ENCODE assay signal across 12 mouse cellular contexts in genomic region chr8:80804066-80804619, GRCm38 (mm10).
A peak's percentile ranks its signal among the peaks of the same experiment; 100 is the strongest.
DNase-seq lines count a peak whose midpoint lies in the region; ATAC-seq and TF ChIP-seq lines count a peak whose summit lies in the region.
"Had no signal": no experiment of that assay in that cellular context is flagged by ENCODE, and none has a peak within 500 bp of the region (broad histone marks: within the 10 kb centered on the region; RNA-seq: fewer than 3 reads in every experiment).

No protein-coding gene starts in this region.

- peaks cover 4% of the 10 kb centered on the region; the same call in 1 of the 2 replicates for H3K36me3 ChIP-seq in heart, embryonic 11.5 days (ENCODE audit: control insufficient read depth, insufficient read depth, low read length)
- H3K36me3 ChIP-seq in midbrain, embryonic 15.5 days (replicated peaks), result no peaks in the 10 kb centered on the region
- no peaks in the 10 kb centered on the region for H3K36me3 ChIP-seq in midbrain, embryonic 14.5 days (ENCODE audit: control insufficient read depth, insufficient read depth, low read length)
- H3K36me3 ChIP-seq in hindbrain, embryonic 12.5 days, result no peaks in the 10 kb centered on the region
- H3K36me3 ChIP-seq in small intestine, adult 2 months (ENCODE audit: control insufficient read depth, insufficient read depth, low read length), result no peaks in the 10 kb centered on the region
- no peaks in the 10 kb centered on the region for H3K36me3 ChIP-seq in intestine, embryonic 15.5 days

- WGBS in heart, embryonic 11.5 days (ENCODE audit: insufficient replicate concordance), result 35% methylated on average over 4 of the region's 4 CpGs
- 37% methylated on average over 4 of the region's 4 CpGs for WGBS in midbrain, embryonic 15.5 days
- WGBS in midbrain, embryonic 14.5 days, result 29% methylated on average over 4 of the region's 4 CpGs
- 14% methylated on average over 4 of the region's 4 CpGs for WGBS in hindbrain, embryonic 12.5 days
- WGBS in small intestine, adult 2 months, result 50% methylated on average over 4 of the region's 4 CpGs
- WGBS in intestine, embryonic 15.5 days, result 62% methylated on average over 4 of the region's 4 CpGs

- no peak for ATAC-seq in heart, embryonic 11.5 days (replicated peaks; ENCODE audit: insufficient number of reproducible peaks, low FRiP score, low TSS enrichment)
- no peak for ATAC-seq in midbrain, embryonic 15.5 days (replicated peaks)
- ATAC-seq in midbrain, embryonic 14.5 days (ENCODE audit: low FRiP score, low TSS enrichment), result no peak
- peak; percentile 65 for ATAC-seq in hindbrain, embryonic 12.5 days (ENCODE audit: low FRiP score)
- ATAC-seq in intestine, embryonic 15.5 days, result no peak
- ATAC-seq: liver, embryonic 12.5 days had no signal

- no peak overlapping the region for H3K4me3 ChIP-seq in heart, embryonic 11.5 days (ENCODE audit: low read depth, low read length)
- no peak overlapping the region for H3K4me3 ChIP-seq in midbrain, embryonic 15.5 days
- H3K4me3 ChIP-seq in midbrain, embryonic 14.5 days (replicated peaks; ENCODE audit: low read depth, low read length), result no peak overlapping the region
- H3K4me3 ChIP-seq in hindbrain, embryonic 12.5 days, result no peak overlapping the region
- no peak overlapping the region for H3K4me3 ChIP-seq in small intestine, adult 2 months (ENCODE audit: low read depth, low read length)
- H3K4me3 ChIP-seq in intestine, embryonic 15.5 days (replicated peaks), result no peak overlapping the region
- H3K4me3 ChIP-seq: liver, embryonic 12.5 days had no signal

- intact Hi-C loops in heart, postnatal 14 days (cut with DNase I), result no loop called here

- no peak overlapping the region for H3K9ac ChIP-seq in heart, embryonic 11.5 days (ENCODE audit: low read depth, low read length)
- H3K9ac ChIP-seq in midbrain, embryonic 15.5 days, result no peak overlapping the region
- H3K9ac ChIP-seq in midbrain, embryonic 14.5 days (replicated peaks; ENCODE audit: low read length), result no peak overlapping the region
- H3K9ac ChIP-seq in hindbrain, embryonic 12.5 days, result no peak overlapping the region
- no peak overlapping the region for H3K9ac ChIP-seq in intestine, embryonic 15.5 days
- H3K9ac ChIP-seq: liver, embryonic 12.5 days had no signal

- H3K4me2 ChIP-seq in heart, embryonic 11.5 days, result no peak overlapping the region
- no peak overlapping the region for H3K4me2 ChIP-seq in midbrain, embryonic 15.5 days
- no peak overlapping the region for H3K4me2 ChIP-seq in midbrain, embryonic 14.5 days (ENCODE audit: low read length)
- H3K4me2 ChIP-seq in hindbrain, embryonic 12.5 days (replicated peaks), result no peak overlapping the region
- H3K4me2 ChIP-seq in intestine, embryonic 15.5 days (replicated peaks), result no peak overlapping the region
- H3K4me2 ChIP-seq: liver, embryonic 12.5 days; midbrain, embryonic 11.5 days had no signal

- 0 out of 2 replicates have a peak overlapping the region, but pooled peaks have one; percentile 24 for H3K27ac ChIP-seq in heart, embryonic 11.5 days (ENCODE audit: low read depth, low read length)
- H3K27ac ChIP-seq in midbrain, embryonic 15.5 days, result 0 out of 2 replicates have a peak overlapping the region, but pooled peaks have one; percentile 4
- no peak overlapping the region for H3K27ac ChIP-seq in midbrain, embryonic 14.5 days (replicated peaks; ENCODE audit: low read depth, low read length)
- H3K27ac ChIP-seq in hindbrain, embryonic 12.5 days, result peak overlapping the region; percentile 55
- peak overlapping the region; percentile 22; the same call in 1 of the 2 replicates for H3K27ac ChIP-seq in small intestine, adult 2 months (ENCODE audit: insufficient read depth, low read depth, low read length)
- H3K27ac ChIP-seq in intestine, embryonic 15.5 days, result no peak overlapping the region
- H3K27ac ChIP-seq: kidney, postnatal 0 days; liver, embryonic 12.5 days had no signal

- no peaks in the 10 kb centered on the region for H3K9me3 ChIP-seq in heart, embryonic 11.5 days (replicated peaks; ENCODE audit: control insufficient read depth, low read length)
- no peaks in the 10 kb centered on the region for H3K9me3 ChIP-seq in midbrain, embryonic 15.5 days
- H3K9me3 ChIP-seq in midbrain, embryonic 14.5 days (ENCODE audit: control insufficient read depth, low read length), result no peaks in the 10 kb centered on the region
- H3K9me3 ChIP-seq in hindbrain, embryonic 12.5 days (replicated peaks), result no peaks in the 10 kb centered on the region
- H3K9me3 ChIP-seq in intestine, embryonic 15.5 days, result no peaks in the 10 kb centered on the region
- H3K9me3 ChIP-seq: liver, embryonic 12.5 days had no signal

- no peak for DNase-seq in heart, postnatal 14 days
- DNase-seq in midbrain, embryonic 14.5 days, result no peak
- DNase-seq in cerebellum, postnatal 14 days, result no peak
- DNase-seq: thymus, postnatal 25 days had no signal

- H3K4me1 ChIP-seq in heart, embryonic 11.5 days (ENCODE audit: control insufficient read depth, insufficient read depth, low read length), result peaks cover 41% of the 10 kb centered on the region
- H3K4me1 ChIP-seq in midbrain, embryonic 15.5 days, result peaks cover 12% of the 10 kb centered on the region; the same call in 1 of the 2 replicates
- peaks cover 18% of the 10 kb centered on the region for H3K4me1 ChIP-seq in midbrain, embryonic 14.5 days (ENCODE audit: control insufficient read depth, insufficient read depth, low read length)
- H3K4me1 ChIP-seq in hindbrain, embryonic 12.5 days, result peaks cover 35% of the 10 kb centered on the region
- H3K4me1 ChIP-seq in small intestine, adult 2 months (ENCODE audit: control insufficient read depth, insufficient read depth, insufficient read length, low read length), result peaks cover 4% of the 10 kb centered on the region; the same call in 1 of the 2 replicates
- 0 out of 2 replicates have a peak, but pooled peaks cover 10% of the 10 kb centered on the region for H3K4me1 ChIP-seq in intestine, embryonic 15.5 days (replicated peaks)
- H3K4me1 ChIP-seq: liver, embryonic 12.5 days had no signal

- no peak for TF ChIP-seq POLR2A in small intestine, adult 2 months (IDR thresholded peaks at IDR 0.05; ENCODE audit: low read depth, low read length)

- no peak for TF ChIP-seq CTCF in small intestine, adult 2 months (IDR thresholded peaks at IDR 0.05; ENCODE audit: extremely low read depth, insufficient read length, insufficient replicate concordance, low read depth, low read length)

- no peaks in the 10 kb centered on the region for H3K27me3 ChIP-seq in heart, embryonic 11.5 days (ENCODE audit: control insufficient read depth, insufficient read depth, low read length)
- H3K27me3 ChIP-seq in midbrain, embryonic 15.5 days (replicated peaks), result no peaks in the 10 kb centered on the region
- no peaks in the 10 kb centered on the region for H3K27me3 ChIP-seq in midbrain, embryonic 14.5 days (ENCODE audit: control insufficient read depth, insufficient read depth, low read length)
- H3K27me3 ChIP-seq in hindbrain, embryonic 12.5 days, result no peaks in the 10 kb centered on the region
- H3K27me3 ChIP-seq in small intestine, adult 2 months (ENCODE audit: control insufficient read depth, insufficient read depth, low read length), result no peaks in the 10 kb centered on the region
- H3K27me3 ChIP-seq in intestine, embryonic 15.5 days (replicated peaks), result no peaks in the 10 kb centered on the region
- H3K27me3 ChIP-seq: liver, embryonic 12.5 days had no signal

Comparison
In these comparisons a context has a peak if more than half of its experiments do, and no peak if none do; other contexts are left out.
1. H3K27ac ChIP-seq: peak in heart, embryonic 11.5 days (single experiment), midbrain, embryonic 15.5 days (single experiment), hindbrain, embryonic 12.5 days (single experiment) and small intestine, adult 2 months (single experiment); none in midbrain, embryonic 14.5 days (single experiment) and intestine, embryonic 15.5 days (single experiment).